Mouse (Mus musculus): ENCODE results near the gene Zfp473.
"Not testable (repeated sequence)": the region's sequence is repeated elsewhere in the genome, so short reads cannot be mapped to it uniquely, and the experiment has no call there.

Zfp473 gene

GRCm38 (mm10) chr7:44722058-44722457 lies 28.8 kb downstream of the Zfp473 start:
- DNase-seq (ENCODE audit: low spot score in 2 of 2), result no peak

GRCm38 (mm10) chr7:44709881-44710280 lies 41.0 kb downstream of the Zfp473 start:
- DNase-seq (ENCODE audit: low spot score in 2 of 2), result no peak

- DNase-seq (ENCODE audit: low spot score in 2 of 2), result no peak
These were observed 42.3 kb downstream of the Zfp473 start, which contains the start of gene Izumo2 for GRCm38 (mm10) chr7:44708574-44708973. Izumo2 (plus strand) TSS chr7:44708742.

GRCm38 (mm10) chr7:44708093-44708492 lies 42.8 kb downstream of the Zfp473 start:
- not testable (repeated sequence) for DNase-seq (ENCODE audit: low spot score in 2 of 2)

GRCm38 (mm10) chr7:44707169-44707675 lies 43.6 kb downstream of the Zfp473 start:
- DNase-seq (ENCODE audit: low spot score in 2 of 2), result no peak

GRCm38 (mm10) chr7:44706322-44706721 lies 44.5 kb downstream of the Zfp473 start:
- DNase-seq (ENCODE audit: low spot score in 2 of 2), result no peak

GRCm38 (mm10) chr7:44705086-44705485 lies 45.8 kb downstream of the Zfp473 start:
- DNase-seq (ENCODE audit: low spot score in 2 of 2), result no peak

GRCm38 (mm10) chr7:44704363-44704762 lies 46.5 kb downstream of the Zfp473 start:
- peak in 1 of 2 experiments; percentile 14 for DNase-seq (ENCODE audit: low spot score in 2 of 2)

- DNase-seq (ENCODE audit: low spot score in 2 of 2), result no peak
These were observed 47.9 kb downstream of the Zfp473 start for GRCm38 (mm10) chr7:44702985-44703384.

GRCm38 (mm10) chr7:44701921-44702320 lies 48.9 kb downstream of the Zfp473 start:
- DNase-seq (ENCODE audit: low spot score in 2 of 2), result peak in 1 of 2 experiments; percentile 6

GRCm38 (mm10) chr7:44697980-44698379 lies 52.9 kb downstream of the Zfp473 start:
- DNase-seq (ENCODE audit: low spot score in 2 of 2), result no peak

- peak; percentile 46 to 76 for DNase-seq (ENCODE audit: low spot score in 2 of 2)
These were observed 53.6 kb downstream of the Zfp473 start for GRCm38 (mm10) chr7:44697191-44697710.

GRCm38 (mm10) chr7:44695223-44695622 lies 55.6 kb downstream of the Zfp473 start:
- no peak for DNase-seq (ENCODE audit: low spot score in 2 of 2)

GRCm38 (mm10) chr7:44693427-44694175 lies 57.2 kb downstream of the Zfp473 start:
- DNase-seq (ENCODE audit: low spot score in 2 of 2), result no peak

- no peak for DNase-seq (ENCODE audit: low spot score in 2 of 2)
These were observed 61.5 kb downstream of the Zfp473 start for GRCm38 (mm10) chr7:44689331-44689730.

GRCm38 (mm10) chr7:44688890-44689289 lies 62.0 kb downstream of the Zfp473 start:
- DNase-seq (ENCODE audit: low spot score in 2 of 2), result no peak

GRCm38 (mm10) chr7:44685531-44686402 lies 65.1 kb downstream of the Zfp473 start:
- DNase-seq (ENCODE audit: low spot score in 2 of 2), result peak in 1 of 2 experiments; percentile 23

- peak; percentile 39 to 70 for DNase-seq (ENCODE audit: low spot score in 2 of 2)
These were observed 67.2 kb downstream of the Zfp473 start for GRCm38 (mm10) chr7:44683656-44684055.

Measured in heart, adult 9 months (tissue).